Mouse (Mus musculus): ENCODE measurements at regions not wholly inside any gene's neighbourhood (a gene's known extent, or its start where the extent isn't known, plus 50 kb on each side); places are given as distances from the start of the nearest gene placed in this dataset.

DNA sequence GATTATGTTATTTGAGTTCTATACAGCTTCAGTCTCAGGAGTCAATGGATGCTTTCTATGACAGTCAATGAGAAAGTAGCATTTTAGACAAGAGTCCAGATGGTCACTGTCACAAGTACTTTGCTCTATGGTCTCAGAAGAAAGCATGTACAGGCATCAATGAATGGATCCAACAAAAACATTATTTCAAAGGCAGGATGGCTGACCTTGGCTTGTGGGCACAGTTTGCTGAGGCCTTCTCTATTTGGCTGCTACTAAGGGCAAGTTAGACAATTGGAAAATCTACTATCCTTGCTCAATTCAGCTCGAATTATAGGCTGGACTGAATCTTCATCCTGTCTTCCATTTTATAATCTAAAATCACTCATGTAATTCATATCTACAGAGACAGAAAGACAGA lies 237.9 kb upstream of the A1bg start:
- TF ChIP-seq POLR2A (IDR thresholded peaks at IDR 0.05; ENCODE audit: extremely low read depth, insufficient read depth, low read length) (no peak), CTCF (IDR thresholded peaks at IDR 0.05; ENCODE audit: low read depth, low read length) (no peak)

Measured in liver, adult 2 months (tissue).